Mouse (Mus musculus): ENCODE results near the gene Zfp609. TPM values are rescaled to one million over a fixed set of nuclear protein-coding genes. Genes with fewer than 3 reads are reported as not detected.

Zfp609 gene
- 6.0 TPM for polyA plus RNA-seq (2017; shearing (Covaris generic))

GRCm38 (mm10) chr9:65827344-65828015 is at the start of gene Zfp609:
Gene Zfp609, minus strand, starts transcription at chr9:65827564.

GRCm38 (mm10) chr9:65667701-65668100 is 159.7 kb downstream of the Zfp609 start, which contains the start of gene Oaz2:
Gene Oaz2, plus strand, starts transcription at chr9:65668001.

Other genes starting within 250 kb of the Zfp609 start
- gene Plekho2, start 247.5 kb downstream of the Zfp609 start, polyA plus RNA-seq (2017; shearing (Covaris generic)) = 25.0 TPM
- gene Pif1, start 240.4 kb downstream of the Zfp609 start, polyA plus RNA-seq (2017; shearing (Covaris generic)) = not detected
- 0.92 TPM for gene Rbpms2, start 197.9 kb downstream of the Zfp609 start, polyA plus RNA-seq (2017; shearing (Covaris generic))
- 71.8 TPM for gene Oaz2, start 159.6 kb downstream of the Zfp609 start, polyA plus RNA-seq (2017; shearing (Covaris generic))
- 0.15 TPM for gene Pclaf, start 62.7 kb upstream of the Zfp609 start, polyA plus RNA-seq (2017; shearing (Covaris generic))
- gene Trip4, start 81.2 kb upstream of the Zfp609 start, polyA plus RNA-seq (2017; shearing (Covaris generic)) = 23.4 TPM
- 38.5 TPM for gene Csnk1g1, start 81.4 kb upstream of the Zfp609 start, polyA plus RNA-seq (2017; shearing (Covaris generic))
- 180 TPM for gene Ppib, start 232.7 kb upstream of the Zfp609 start, polyA plus RNA-seq (2017; shearing (Covaris generic))
- gene Snx22, start 242.2 kb upstream of the Zfp609 start, polyA plus RNA-seq (2017; shearing (Covaris generic)) = 0.58 TPM

All from naive thymus-derived CD4-positive, alpha-beta T cell, adult 5 months (primary cell).